Mouse (Mus musculus) embryo, embryonic 10 days (tissue): Measurements from ENCODE around the gene Prph.
"Not testable (repeated sequence)": the region's sequence is repeated elsewhere in the genome, so short reads cannot be mapped to it uniquely, and the experiment has no call there.

ENCODE experiments used
- DNase-seq: peaks from one replicate; pipeline ENCODE4 v3.0.0-alpha.2; 2015; ENCODE audit warnings: low spot score

Prph gene

GRCm38 (mm10) chr15:99076011-99076410 lies 21.0 kb downstream of the Prph start:
- not testable (repeated sequence) for DNase-seq

- no peak for DNase-seq
Observed at GRCm38 (mm10) chr15:99078181-99078910, 23.4 kb downstream of the Prph start.

GRCm38 (mm10) chr15:99079804-99080203 lies 24.8 kb downstream of the Prph start:
- DNase-seq: no peak

GRCm38 (mm10) chr15:99082322-99082721 lies 27.3 kb downstream of the Prph start:
- DNase-seq: no peak

GRCm38 (mm10) chr15:99082840-99083239 lies 27.9 kb downstream of the Prph start:
- DNase-seq: no peak

GRCm38 (mm10) chr15:99083258-99083657 lies 28.3 kb downstream of the Prph start:
- peak; percentile 70 for DNase-seq

- DNase-seq: peak; percentile 51
Observed at GRCm38 (mm10) chr15:99083867-99084557, 29.0 kb downstream of the Prph start.

GRCm38 (mm10) chr15:99084618-99085017 lies 29.6 kb downstream of the Prph start:
- DNase-seq: no peak

GRCm38 (mm10) chr15:99085997-99086396 lies 31.0 kb downstream of the Prph start:
- DNase-seq: no peak

- DNase-seq: peak; percentile 49
Observed at GRCm38 (mm10) chr15:99087253-99088075, 32.5 kb downstream of the Prph start, which contains the start of gene C1ql4. C1ql4 (minus strand) TSS chr15:99087817.

GRCm38 (mm10) chr15:99088292-99088691 lies 33.3 kb downstream of the Prph start:
- DNase-seq: peak; percentile 82

- no peak for DNase-seq
Observed at GRCm38 (mm10) chr15:99089069-99089468, 34.1 kb downstream of the Prph start.

- no peak for DNase-seq
Observed at GRCm38 (mm10) chr15:99092870-99093269, 37.9 kb downstream of the Prph start, which contains the start of gene Dnajc22. Dnajc22 (plus strand) TSS chr15:99093170.

GRCm38 (mm10) chr15:99093291-99094258 lies 38.6 kb downstream of the Prph start:
- DNase-seq: peak; percentile 80

GRCm38 (mm10) chr15:99094631-99095270 lies 39.8 kb downstream of the Prph start:
- peak; percentile 71 for DNase-seq

- DNase-seq: no peak
Observed at GRCm38 (mm10) chr15:99095356-99095755, 40.4 kb downstream of the Prph start.

- no peak for DNase-seq
Observed at GRCm38 (mm10) chr15:99096061-99096793, 41.3 kb downstream of the Prph start.

GRCm38 (mm10) chr15:99096831-99097500 lies 42.0 kb downstream of the Prph start:
- peak; percentile 57 for DNase-seq

GRCm38 (mm10) chr15:99097840-99098492 lies 43.0 kb downstream of the Prph start:
- DNase-seq: peak; percentile 49
